Mouse (Mus musculus) midbrain, embryonic 16.5 days (tissue): ENCODE measurements around the gene Hist3h2ba. TPM values are rescaled to one million over a fixed set of nuclear protein-coding genes. Genes with fewer than 3 reads are reported as not detected.
A peak's percentile ranks its signal among the peaks of the same experiment; 100 is the strongest.
"Not testable (repeated sequence)": the region's sequence is repeated elsewhere in the genome, so short reads cannot be mapped to it uniquely, and the experiment has no call there.

Experiments used
- ATAC-seq: fragments of 200-750 bp; cut with Nextera tagmentation; 2 replicates; pipeline ENCODE4 v1.8.0; 2017; ENCODE audit warnings: moderate TSS enrichment
- H3K27ac ChIP-seq: fragments of 300-500 bp; sonication (generic); 2 replicates; pipeline ENCODE4 v1.5.1; 2014; ENCODE audit warnings: mild to moderate bottlenecking, low read length, mixed read lengths
- H3K27me3 ChIP-seq: fragments of 300-500 bp; sonication (generic); 2 replicates; pipeline ENCODE4 v1.6.1; 2014; ENCODE audit warnings: low read depth, low read length, mixed read lengths; ENCODE audit not compliant: control insufficient read depth, insufficient read depth
- H3K36me3 ChIP-seq: fragments of 300-500 bp; sonication (generic); 2 replicates; pipeline ENCODE4 v1.6.1; 2014; ENCODE audit warnings: mild to moderate bottlenecking, low read length, moderate library complexity, mixed read lengths; ENCODE audit not compliant: control insufficient read depth, insufficient read depth
- H3K4me1 ChIP-seq: fragments of 300-500 bp; sonication (generic); 2 replicates; pipeline ENCODE4 v1.6.1; 2014; ENCODE audit warnings: mild to moderate bottlenecking, low read length, mixed read lengths; ENCODE audit not compliant: control insufficient read depth, insufficient read depth
- H3K4me2 ChIP-seq: fragments of 300-500 bp; sonication (generic); 2 replicates; pipeline ENCODE4 v1.6.1; 2014; ENCODE audit warnings: mild to moderate bottlenecking, low read length, mixed read lengths
- H3K4me3 ChIP-seq: fragments of 300-500 bp; sonication (generic); 2 replicates; pipeline ENCODE4 v1.5.1; 2014; ENCODE audit warnings: low read depth, mild to moderate bottlenecking, low read length, moderate library complexity, mixed read lengths
- H3K9ac ChIP-seq: fragments of 300-500 bp; sonication (generic); 2 replicates; pipeline ENCODE4 v1.6.1; 2014; ENCODE audit warnings: low read depth, low read length, mixed read lengths
- H3K9me3 ChIP-seq: fragments of 300-500 bp; sonication (generic); replicated peaks from 2 replicates; pipeline ENCODE4 v1.6.1; 2014; ENCODE audit warnings: mild to moderate bottlenecking, low read length, mixed read lengths; ENCODE audit not compliant: control insufficient read depth, poor library complexity, severe bottlenecking
- WGBS: fragments of 180-500 bp; shearing (Covaris S2); extraction: QIAGEN DNeasy Blood & Tissue Kit; methylation state at CpG from one replicate; pipeline ENCODE4 v1.1.7; 2014; 5-methylcytosine and 5-hydroxymethylcytosine counted together
- polyA plus RNA-seq: library from polyadenylated mRNA; unstranded; fragments of >200 nt; fragmentation: Nextera tagmentation; extraction: Ambion mirVana; gene quantifications from 2 replicates; pipeline ENCODE4 v1.2.1, GENCODE M21; 2015

Gene Hist3h2ba
- polyA plus RNA-seq, 1 experiment from 2014 or later, result 345 TPM

DNA sequence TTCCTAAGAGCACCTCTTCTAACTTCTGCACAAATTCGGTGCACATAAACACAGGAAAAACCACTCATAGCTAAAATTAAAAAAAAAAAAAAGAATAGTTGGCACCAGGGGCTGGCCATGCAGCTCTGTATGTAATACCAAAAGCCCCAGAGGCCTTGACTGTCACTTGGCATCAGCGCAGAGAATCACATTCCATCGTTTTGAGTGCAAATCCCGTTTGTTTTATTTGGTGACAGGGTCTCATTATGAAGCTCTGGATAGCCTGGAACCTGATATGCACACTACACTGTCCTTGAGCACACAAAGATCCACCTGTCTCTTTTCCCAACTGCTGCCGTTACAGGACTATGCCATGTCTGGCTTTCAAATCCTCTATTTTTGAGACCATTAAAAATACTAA is 2.5 kb downstream of the Hist3h2ba start:
- peak overlapping the region; percentile 61 for H3K4me2 ChIP-seq
- WGBS, result 54% methylated on average over 5 of the region's 5 CpGs
- H3K4me3 ChIP-seq, result peak overlapping the region; percentile 68
- H3K27ac ChIP-seq, result peak overlapping the region; percentile 99
- no peaks in the 10 kb centered on the region for H3K9me3 ChIP-seq
- H3K36me3 ChIP-seq, result no peaks in the 10 kb centered on the region
- peak overlapping the region; percentile 79 for H3K9ac ChIP-seq
- ATAC-seq, result no peak
- H3K4me1 ChIP-seq, result peaks cover 27% of the 10 kb centered on the region
- H3K27me3 ChIP-seq, result no peaks in the 10 kb centered on the region

DNA sequence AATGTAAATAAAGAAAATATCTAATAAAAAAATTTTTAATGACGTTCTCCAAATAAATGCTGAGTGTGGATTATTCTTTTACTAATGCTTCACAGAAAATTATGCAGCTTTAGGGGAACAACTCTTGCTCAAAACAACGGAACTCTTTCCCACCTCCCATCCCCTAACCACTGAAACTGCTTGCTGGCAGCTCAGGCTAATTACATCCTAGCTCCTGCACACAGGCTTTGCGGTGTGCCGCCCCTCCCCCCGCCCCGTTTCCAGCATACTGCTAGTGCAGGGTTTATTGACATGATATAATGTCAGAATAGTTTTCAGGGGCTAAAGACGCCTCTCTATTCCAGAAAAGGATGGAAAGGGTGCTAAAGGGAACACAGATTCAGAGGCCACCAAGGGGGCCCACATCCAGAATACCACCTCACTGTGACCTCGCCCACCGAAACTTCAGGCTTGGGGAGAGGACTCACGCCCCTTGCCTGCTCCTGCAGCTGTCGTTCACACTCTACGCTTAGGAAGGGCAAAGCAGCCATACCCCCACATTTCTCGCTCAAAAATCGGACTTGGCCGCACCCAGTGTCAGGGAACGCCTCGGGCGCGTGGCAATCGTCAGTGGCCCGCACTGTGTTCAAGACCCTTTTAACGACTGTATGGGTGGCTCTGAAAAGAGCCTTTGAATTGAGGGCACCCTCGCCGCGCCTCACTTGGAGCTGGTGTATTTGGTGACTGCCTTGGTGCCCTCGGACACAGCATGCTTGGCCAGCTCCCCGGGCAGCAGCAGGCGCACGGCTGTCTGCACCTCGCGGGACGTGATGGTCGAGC is 4.8 kb downstream of the Hist3h2ba start:
- peak overlapping the region; percentile 56 for H3K4me2 ChIP-seq
- peaks cover 45% of the 10 kb centered on the region for H3K4me1 ChIP-seq
- peak overlapping the region; percentile 62 for H3K4me3 ChIP-seq
- no peak; the same call in none of the 2 replicates for ATAC-seq
- H3K27ac ChIP-seq, result peak overlapping the region; percentile 98
- 0 out of 2 replicates have a peak, but pooled peaks cover 3% of the 10 kb centered on the region for H3K36me3 ChIP-seq
- no peaks in the 10 kb centered on the region for H3K9me3 ChIP-seq
- H3K9ac ChIP-seq, result peak overlapping the region; percentile 77
- WGBS, result under 1% methylated on average over 33 of the region's 33 CpGs
- H3K27me3 ChIP-seq, result no peaks in the 10 kb centered on the region

DNA sequence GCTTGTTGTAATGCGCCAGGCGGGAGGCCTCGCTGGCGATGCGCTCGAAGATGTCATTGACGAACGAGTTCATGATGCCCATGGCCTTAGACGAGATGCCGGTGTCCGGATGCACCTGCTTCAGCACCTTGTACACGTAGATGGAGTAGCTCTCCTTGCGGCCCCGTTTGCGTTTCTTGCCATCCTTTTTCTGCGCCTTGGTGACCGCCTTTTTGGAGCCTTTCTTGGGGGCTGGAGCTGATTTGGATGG is 5.4 kb downstream of the Hist3h2ba start:
- Histone ChIP-seq H3K4me3 (peak overlapping the region; percentile 62), H3K4me2 (peak overlapping the region; percentile 56), H3K4me1 (peaks cover 46% of the 10 kb centered on the region), H3K9ac (peak overlapping the region; percentile 77), H3K27ac (peak overlapping the region; percentile 98)
- WGBS, result 0% methylated on average over 17 of the region's 17 CpGs
- not testable (repeated sequence) for H3K36me3 ChIP-seq, H3K27me3 ChIP-seq, H3K9me3 ChIP-seq
- ATAC-seq, result peak; percentile 43; the same call in 1 of the 2 replicates

DNA sequence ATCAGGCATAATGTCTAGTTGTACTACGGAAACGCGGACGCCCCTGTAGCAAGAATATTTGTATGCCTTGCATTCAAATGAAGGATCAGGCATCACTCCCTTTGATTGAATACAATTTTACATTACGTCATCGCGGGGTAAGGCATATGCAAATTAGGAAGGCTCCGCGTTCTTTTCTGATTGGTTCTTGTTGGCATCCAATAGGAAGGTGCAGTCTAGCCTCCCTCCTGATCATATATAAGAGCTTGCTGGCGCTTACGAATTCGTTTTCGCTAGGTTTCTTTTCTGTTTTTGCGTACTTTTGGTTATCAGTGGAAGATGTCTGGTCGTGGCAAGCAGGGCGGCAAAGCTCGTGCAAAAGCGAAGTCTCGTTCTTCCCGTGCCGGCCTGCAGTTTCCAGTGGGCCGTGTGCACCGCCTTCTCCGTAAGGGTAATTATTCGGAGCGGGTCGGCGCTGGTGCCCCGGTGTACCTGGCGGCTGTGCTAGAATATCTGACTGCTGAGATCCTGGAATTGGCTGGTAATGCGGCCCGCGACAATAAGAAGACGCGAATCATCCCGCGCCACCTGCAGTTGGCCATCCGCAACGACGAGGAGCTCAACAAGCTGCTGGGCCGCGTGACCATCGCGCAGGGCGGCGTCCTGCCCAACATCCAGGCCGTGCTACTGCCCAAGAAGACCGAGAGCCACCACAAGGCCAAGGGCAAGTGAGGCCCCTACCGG is 5.9 kb downstream of the Hist3h2ba start, which contains the start of the genes Hist3h2a and Trim17:
Gene Hist3h2a (plus strand): TSS at position 266 of the 723 bp plus-strand sequence.
Gene Trim17 (plus strand): TSS at position 266 of the 723 bp plus-strand sequence.
- Histone ChIP-seq H3K4me2 (peak within 1 kb of the TSS; percentile 86), H3K9ac (peak within 1 kb of the TSS; percentile 82), H3K36me3 (0 out of 2 replicates have a peak, but pooled peaks cover 3% of the 10 kb centered on the region), H3K27me3 (no peaks in the 10 kb centered on the region), H3K9me3 (no peaks in the 10 kb centered on the region), H3K27ac (peak within 1 kb of the TSS; percentile 98), H3K4me1 (peaks cover 51% of the 10 kb centered on the region), H3K4me3 (peak within 1 kb of the TSS; percentile 62)
- WGBS, result under 1% methylated on average over 49 of the region's 49 CpGs
- ATAC-seq, result peak; percentile 89

DNA sequence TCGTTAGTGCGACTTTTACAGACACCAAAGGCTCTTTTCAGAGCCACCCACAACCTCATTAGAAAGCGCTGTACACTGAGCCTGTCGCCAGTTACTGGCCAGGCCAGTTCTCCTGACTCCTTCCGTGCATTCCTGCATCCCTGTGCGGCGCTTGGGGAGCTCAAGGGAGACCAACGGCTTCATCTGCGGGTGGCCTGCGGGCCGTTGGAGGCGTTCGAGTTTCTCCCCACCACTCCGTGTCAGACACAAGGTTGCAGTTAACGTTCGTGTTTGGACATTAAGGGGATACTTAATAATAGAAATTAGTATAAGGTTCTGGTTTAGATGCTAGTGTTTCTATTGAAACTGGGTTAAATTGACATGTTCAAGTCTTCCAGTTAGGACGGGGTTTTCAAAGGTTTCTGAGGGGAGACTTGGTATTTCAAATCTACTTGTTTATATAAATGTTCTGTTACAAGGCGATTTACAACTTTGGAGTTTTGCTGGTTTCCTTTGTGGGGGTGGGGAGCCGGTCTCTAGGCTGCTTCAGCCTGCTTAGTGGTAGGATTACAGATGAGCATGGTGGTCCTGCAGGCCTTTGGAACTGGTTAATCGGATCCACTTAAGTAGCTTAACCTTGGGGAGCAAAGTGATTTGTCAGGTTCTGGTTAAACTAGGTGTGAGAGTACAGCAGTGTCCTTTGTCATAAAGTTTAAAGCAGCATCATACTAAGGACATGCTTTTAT is 6.6 kb downstream of the Hist3h2ba start:
- H3K9me3 ChIP-seq, result no peaks in the 10 kb centered on the region
- H3K4me2 ChIP-seq, result peak overlapping the region; percentile 86
- no peak for ATAC-seq
- H3K4me1 ChIP-seq, result peaks cover 51% of the 10 kb centered on the region
- peak overlapping the region; percentile 82 for H3K9ac ChIP-seq
- H3K27me3 ChIP-seq, result no peaks in the 10 kb centered on the region
- H3K36me3 ChIP-seq, result 0 out of 2 replicates have a peak, but pooled peaks cover 3% of the 10 kb centered on the region
- under 1% methylated on average over 20 of the region's 20 CpGs for WGBS
- peak overlapping the region; percentile 62 for H3K4me3 ChIP-seq
- H3K27ac ChIP-seq, result peak overlapping the region; percentile 98

DNA sequence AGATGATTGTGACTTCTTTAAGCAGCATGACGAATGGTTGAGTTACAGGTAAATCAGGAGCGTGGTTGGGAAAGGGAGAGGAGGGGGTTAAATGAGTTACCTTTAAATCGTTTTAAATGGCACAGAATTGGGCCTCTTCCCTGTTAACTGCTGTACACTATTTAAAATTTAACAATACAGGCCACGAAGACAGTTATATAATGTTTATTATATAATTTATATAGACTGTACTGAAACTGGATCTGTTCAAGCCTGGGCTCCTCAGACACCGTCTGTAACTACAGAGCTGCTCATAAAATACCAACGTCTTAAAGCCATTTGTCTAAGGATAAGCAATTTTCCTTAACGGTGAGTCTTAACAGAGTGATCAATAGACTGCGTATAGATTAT is 7.1 kb downstream of the Hist3h2ba start:
- Histone ChIP-seq H3K4me2 (peak overlapping the region; percentile 86), H3K27me3 (no peaks in the 10 kb centered on the region), H3K4me1 (peaks cover 48% of the 10 kb centered on the region), H3K9me3 (no peaks in the 10 kb centered on the region), H3K27ac (peak overlapping the region; percentile 98), H3K36me3 (0 out of 2 replicates have a peak, but pooled peaks cover 3% of the 10 kb centered on the region), H3K4me3 (peak overlapping the region; percentile 62), H3K9ac (peak overlapping the region; percentile 82)
- no peak for ATAC-seq
- 15% methylated on average over 8 of the region's 8 CpGs for WGBS

DNA sequence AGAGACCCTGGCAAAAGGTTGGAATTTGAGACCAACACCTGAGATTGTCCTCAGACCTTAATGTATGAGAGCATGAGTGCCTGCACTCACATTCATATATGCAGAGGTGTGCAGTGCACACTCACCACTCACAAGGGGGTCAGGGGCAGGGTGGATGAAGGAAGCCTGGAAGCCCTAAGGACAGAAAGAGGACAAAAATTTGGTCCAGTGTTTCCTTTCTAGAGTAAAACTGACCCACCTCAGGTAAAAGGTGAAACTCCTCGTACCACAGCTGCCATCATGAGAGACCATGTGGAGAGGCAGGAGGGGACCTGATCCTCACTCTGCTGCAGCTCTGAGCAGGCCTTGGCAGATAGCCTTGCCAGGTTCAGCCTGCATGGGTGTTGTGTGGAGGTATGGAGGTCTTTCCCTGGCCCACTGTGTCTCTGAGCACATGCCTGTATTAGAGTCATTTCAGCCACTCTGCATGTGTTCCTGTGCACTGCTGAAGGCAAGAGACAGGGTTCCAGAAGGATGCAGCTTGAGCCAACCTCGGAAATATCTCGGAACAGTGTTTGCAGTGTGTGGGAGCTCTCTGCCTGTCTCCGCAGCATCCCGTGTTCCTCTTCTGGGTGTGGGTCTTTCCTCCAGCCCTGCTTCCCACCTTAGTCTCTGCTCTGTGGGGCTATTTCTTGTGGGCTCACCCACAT is 8.7 kb downstream of the Hist3h2ba start:
- peak overlapping the region; percentile 82 for H3K9ac ChIP-seq
- peak overlapping the region; percentile 62 for H3K4me3 ChIP-seq
- 0 out of 2 replicates have a peak, but pooled peaks cover 3% of the 10 kb centered on the region for H3K36me3 ChIP-seq
- peaks cover 35% of the 10 kb centered on the region for H3K4me1 ChIP-seq
- no peak overlapping the region for H3K27ac ChIP-seq
- 84% methylated on average over 5 of the region's 5 CpGs for WGBS
- ATAC-seq, result no peak
- H3K4me2 ChIP-seq, result peak overlapping the region; percentile 86
- no peaks in the 10 kb centered on the region for H3K27me3 ChIP-seq
- no peaks in the 10 kb centered on the region for H3K9me3 ChIP-seq

DNA sequence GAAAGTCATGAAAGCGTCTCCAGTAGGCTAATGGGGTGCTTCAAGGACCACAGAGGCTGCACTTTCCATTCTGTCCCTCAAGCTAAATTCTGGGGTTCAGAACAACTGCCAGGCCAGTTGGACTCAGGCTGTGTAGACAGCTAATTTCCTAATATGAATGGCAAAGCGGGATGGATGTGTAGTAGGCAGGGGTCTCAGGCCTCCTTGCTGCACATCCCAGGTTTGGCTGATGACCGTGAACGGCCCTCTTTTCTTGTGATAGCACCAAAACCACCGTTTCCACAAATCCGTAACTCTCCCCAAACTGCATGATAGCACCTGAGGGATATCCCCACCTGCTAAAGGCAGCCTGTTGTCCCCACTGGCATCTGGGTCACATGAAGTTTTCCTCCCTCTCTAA is 9.8 kb downstream of the Hist3h2ba start:
- Histone ChIP-seq H3K4me2 (peak overlapping the region; percentile 86; the same call in 1 of the 2 replicates), H3K9ac (no peak overlapping the region), H3K4me3 (no peak overlapping the region), H3K36me3 (0 out of 2 replicates have a peak, but pooled peaks cover 3% of the 10 kb centered on the region), H3K4me1 (peaks cover 31% of the 10 kb centered on the region), H3K27me3 (no peaks in the 10 kb centered on the region), H3K27ac (no peak overlapping the region), H3K9me3 (no peaks in the 10 kb centered on the region)
- no peak for ATAC-seq
- 87% methylated on average over 6 of the region's 6 CpGs for WGBS
